Mouse (Mus musculus) small intestine, adult 2 months (tissue): ENCODE measurements around the gene Nr6a1.

Experiments used
- CTCF ChIP-seq: fragments of 200-500 bp; IDR thresholded peaks from 2 replicates; pipeline ENCODE4 v1.5.1; 2012; ENCODE audit warnings: low read depth, mild to moderate bottlenecking, control low read depth, inconsistent platforms, low read length, moderate library complexity, mixed read lengths; ENCODE audit not compliant: insufficient replicate concordance, insufficient read length; ENCODE audit errors: extremely low read depth
- POLR2A ChIP-seq: fragments of 200-500 bp; IDR thresholded peaks from 2 replicates; pipeline ENCODE4 v1.6.1; 2012; ENCODE audit warnings: low read depth, mild to moderate bottlenecking, control low read depth, inconsistent platforms, low read length, moderate library complexity

- TF ChIP-seq CTCF = no peak
- no peak for TF ChIP-seq POLR2A
Observed at GRCm38 (mm10) chr2:38823912-38824583, 103.4 kb downstream of the Nr6a1 start.
